Mouse (Mus musculus) CH12.LX (cell line): ENCODE results near the gene Gm8206. TPM values are rescaled to one million over a fixed set of nuclear protein-coding genes. Genes with fewer than 3 reads are reported as not detected.
"Not testable (repeated sequence)": the region's sequence is repeated elsewhere in the genome, so short reads cannot be mapped to it uniquely, and the experiment has no call there.

Experiments used
- DNase-seq: peaks from one replicate; pipeline ENCODE4 v3.0.0-alpha.2; 2013; ENCODE audit errors: extremely low read depth
- H3K27ac ChIP-seq: 2 replicates; pipeline ENCODE4 v1.5.1; 2012; ENCODE audit warnings: low read depth, mild to moderate bottlenecking, control low read depth, moderate library complexity; ENCODE audit not compliant: insufficient read depth
- H3K27me3 ChIP-seq: replicated peaks from 2 replicates; pipeline ENCODE3; 2012; ENCODE audit warnings: inconsistent platforms
- H3K36me3 ChIP-seq, 2 experiments: replicated peaks in 1 of 2; 2 replicates each; pipeline versions ENCODE3 to v1.6.1; 2012; ENCODE audit warnings: inconsistent platforms in 1 of 2, low read length in 1 of 2, mild to moderate bottlenecking in 1 of 2, mixed read lengths in 1 of 2, moderate library complexity in 1 of 2; ENCODE audit not compliant: control insufficient read depth in 1 of 2, insufficient read depth in 1 of 2
- H3K4me1 ChIP-seq, 2 experiments: 2 replicates each; pipeline ENCODE4 v1.6.1; 2012; ENCODE audit warnings: inconsistent platforms in 1 of 2, moderate library complexity in 1 of 2; ENCODE audit not compliant: insufficient read depth in 2 of 2, control insufficient read depth in 1 of 2
- H3K4me2 ChIP-seq: 2 replicates; pipeline ENCODE4 v1.6.1; 2012; ENCODE audit warnings: low read depth, mild to moderate bottlenecking, control low read depth; ENCODE audit not compliant: poor library complexity, insufficient read depth, severe bottlenecking
- H3K4me3 ChIP-seq, 3 experiments: fragments of 150-350 bp in 1 of 3; sonication (generic) in 1 of 3; replicated peaks in 1 of 3; 2 replicates each; pipeline versions ENCODE3 to v1.5.1; 2011 to 2012; ENCODE audit warnings: low read depth in 2 of 3, low read length in 2 of 3, mild to moderate bottlenecking in 2 of 3, moderate library complexity in 2 of 3, control low read depth in 1 of 3, improper control_type of control experiment in 1 of 3, inconsistent platforms in 1 of 3, mixed read lengths in 1 of 3; ENCODE audit not compliant: poor library complexity in 1 of 3
- H3K79me2 ChIP-seq: replicated peaks from 2 replicates; pipeline ENCODE4 v1.6.1; 2012; ENCODE audit warnings: mild to moderate bottlenecking, moderate library complexity; ENCODE audit not compliant: control insufficient read depth, poor library complexity, insufficient read depth, severe bottlenecking; ENCODE audit errors: extremely low read depth
- H3K9ac ChIP-seq: 2 replicates; pipeline ENCODE4 v1.6.1; 2012; ENCODE audit warnings: low read depth, mild to moderate bottlenecking, control low read depth, moderate library complexity; ENCODE audit not compliant: insufficient read depth
- H3K9me3 ChIP-seq: replicated peaks from 2 replicates; pipeline ENCODE3; 2012; ENCODE audit warnings: low read length, inconsistent platforms, mixed read lengths
- dilution Hi-C: fragments of 300-500 bp; cut with MboI; formaldehyde crosslinking; loops from 2 replicates; pipeline ENCODE4 v1.14.3; 2020; ENCODE audit warnings: low sequenced_read_pairs; ENCODE audit not compliant: extremely low pct_unique_long_range_greater_than_20kb, extremely low pct_ligation_motif_present
- in situ Hi-C: fragments of 300-500 bp; cut with MboI; formaldehyde crosslinking; loops from 3 replicates; pipeline ENCODE4 v1.14.3; 2019; ENCODE audit warnings: low sequenced_read_pairs, low pct_ligation_motif_present, low pct_unique_long_range_greater_than_20kb, mixed read lengths
- polyA plus RNA-seq: library from polyadenylated mRNA; unstranded; fragments of >175 nt; gene quantifications from 2 replicates; pipeline ENCODE4 v1.2.1, GENCODE M21; 2012; ENCODE audit warnings: low read depth; ENCODE audit not compliant: insufficient read length
- total RNA-seq, 2 experiments: library from RNA; depleted of rRNA; stranded (reverse); fragments of 300-350 nt in 1 of 2; fragments of >200 nt in 1 of 2; gene quantifications; 2 replicates each; pipeline ENCODE4 v1.2.3; 2012 to 2014

Gene Gm8206
- total RNA-seq (2012; rRNA removed) (not detected in 2 replicates), total RNA-seq (2014; rRNA removed) (not detected in 2 replicates), polyA plus RNA-seq (not detected in 2 replicates)

DNA sequence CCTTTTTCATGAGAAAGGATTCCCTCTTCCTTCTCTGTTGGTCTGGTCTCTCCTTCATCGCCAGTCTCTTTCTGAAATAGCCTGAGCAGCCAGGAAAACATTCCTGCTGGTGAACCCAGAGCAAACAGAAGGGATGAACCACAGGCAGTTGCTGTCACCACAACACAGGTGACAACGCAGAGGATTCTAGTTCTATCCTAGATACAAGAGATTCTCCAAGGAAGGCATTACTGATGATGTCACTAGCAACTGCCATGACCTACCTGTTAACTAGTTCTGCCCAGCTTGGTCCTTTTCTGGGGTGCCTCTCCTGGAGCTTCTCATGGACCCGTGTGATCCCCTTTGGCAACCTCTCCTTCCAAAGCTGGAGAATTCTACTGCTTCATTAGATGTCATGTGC, at the start of gene Gm8206:
TSS of gene Gm8206 (minus strand) at position 101 of the 400 bp plus-strand sequence.
- DNase-seq, H3K36me3 ChIP-seq, H3K9me3 ChIP-seq, H3K27ac ChIP-seq, H3K27me3 ChIP-seq, H3K4me1 ChIP-seq, dilution Hi-C loops, H3K79me2 ChIP-seq, H3K9ac ChIP-seq, H3K4me3 ChIP-seq, H3K4me2 ChIP-seq, in situ Hi-C loops: not testable (repeated sequence)

DNA sequence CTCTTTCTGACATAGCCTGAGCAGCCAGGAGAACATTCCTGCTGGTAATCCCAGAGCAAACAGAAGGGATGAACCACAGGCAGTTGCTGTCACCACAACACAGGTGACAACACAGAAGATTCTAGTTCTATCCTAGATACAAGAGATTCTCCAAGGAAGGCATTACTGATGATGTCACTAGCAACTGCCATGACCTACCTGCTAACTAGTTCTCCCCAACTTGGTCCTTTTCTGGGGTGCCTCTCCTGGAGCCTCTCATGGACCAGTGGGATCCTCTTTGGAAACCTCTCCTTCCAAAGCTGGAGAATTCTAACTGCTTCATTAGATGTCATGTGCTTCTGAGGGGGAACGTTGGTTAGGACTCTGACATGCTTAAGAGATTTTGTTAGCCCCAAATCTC, 32.0 kb upstream of the Gm8206 start, which contains the start of gene Gm3476:
TSS of gene Gm3476 (minus strand) at position 101 of the 400 bp plus-strand sequence.
- H3K9me3 ChIP-seq, in situ Hi-C loops, H3K79me2 ChIP-seq, H3K36me3 ChIP-seq, H3K4me3 ChIP-seq, H3K4me2 ChIP-seq, H3K9ac ChIP-seq, DNase-seq, H3K27ac ChIP-seq, dilution Hi-C loops, H3K27me3 ChIP-seq, H3K4me1 ChIP-seq: not testable (repeated sequence)

DNA sequence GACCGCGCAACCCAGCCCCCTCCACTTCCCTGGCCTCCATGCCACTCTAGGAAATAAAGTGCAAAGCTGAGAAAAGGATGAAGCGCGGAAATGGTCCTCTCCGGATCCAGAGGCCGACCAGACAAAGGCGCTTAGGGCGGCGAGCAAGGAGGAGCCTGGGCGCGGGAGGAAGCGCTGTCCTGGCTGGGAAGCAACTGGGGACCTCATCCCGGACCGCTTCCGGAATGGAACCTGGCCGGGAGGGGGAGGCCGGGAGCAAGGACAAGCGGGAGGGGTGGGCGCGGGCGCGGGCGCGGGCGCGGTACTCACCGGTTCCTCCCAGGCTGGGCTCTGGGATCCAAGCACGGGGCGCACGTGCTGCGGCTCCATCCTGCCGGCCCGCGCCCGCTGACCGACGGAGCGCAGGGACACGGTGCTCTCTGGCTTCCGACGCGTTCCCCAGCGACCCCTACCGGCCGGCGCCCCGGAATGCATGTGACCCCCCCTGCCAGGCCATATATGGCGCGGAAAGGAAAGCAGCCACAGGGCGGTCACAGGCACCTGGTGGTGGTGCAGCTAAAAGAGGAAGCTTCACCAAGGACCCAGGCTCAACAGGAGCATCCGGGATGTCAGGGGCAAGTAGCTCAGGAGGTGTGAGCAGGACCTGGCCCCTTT, 14.7 kb upstream of the Gm8206 start, which contains the start of gene Gm3468:
TSS of gene Gm3468 (minus strand) at position 394 of the 654 bp plus-strand sequence.
- in situ Hi-C loops, H3K36me3 ChIP-seq, H3K4me2 ChIP-seq, H3K27ac ChIP-seq, H3K9ac ChIP-seq, H3K4me3 ChIP-seq, H3K4me1 ChIP-seq, DNase-seq, H3K27me3 ChIP-seq, dilution Hi-C loops, H3K9me3 ChIP-seq, H3K79me2 ChIP-seq: not testable (repeated sequence)

DNA sequence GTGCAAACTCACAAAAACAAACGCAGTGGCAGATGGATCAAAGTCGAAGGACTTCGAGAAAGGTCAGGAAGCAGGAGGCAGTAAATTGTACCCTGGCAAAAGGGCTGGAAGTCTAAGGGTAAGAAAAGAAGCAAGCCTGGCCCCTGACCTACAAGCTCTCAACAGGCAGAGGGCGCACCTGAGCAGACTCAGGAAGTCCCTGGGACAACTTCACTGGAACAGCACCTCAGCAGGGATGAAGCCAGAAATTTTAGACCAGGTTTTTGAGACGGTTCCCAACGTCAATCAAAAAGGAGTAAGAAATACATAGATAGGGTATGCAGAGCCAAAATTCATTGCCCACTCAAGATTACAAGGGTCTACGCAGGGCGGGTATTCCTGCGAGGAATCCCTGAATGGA, 13.8 kb upstream of the Gm8206 start:
- H3K27ac ChIP-seq, H3K4me1 ChIP-seq, H3K79me2 ChIP-seq, H3K4me2 ChIP-seq, H3K9me3 ChIP-seq, H3K36me3 ChIP-seq, H3K4me3 ChIP-seq, H3K9ac ChIP-seq, in situ Hi-C loops, dilution Hi-C loops, DNase-seq, H3K27me3 ChIP-seq: not testable (repeated sequence)

DNA sequence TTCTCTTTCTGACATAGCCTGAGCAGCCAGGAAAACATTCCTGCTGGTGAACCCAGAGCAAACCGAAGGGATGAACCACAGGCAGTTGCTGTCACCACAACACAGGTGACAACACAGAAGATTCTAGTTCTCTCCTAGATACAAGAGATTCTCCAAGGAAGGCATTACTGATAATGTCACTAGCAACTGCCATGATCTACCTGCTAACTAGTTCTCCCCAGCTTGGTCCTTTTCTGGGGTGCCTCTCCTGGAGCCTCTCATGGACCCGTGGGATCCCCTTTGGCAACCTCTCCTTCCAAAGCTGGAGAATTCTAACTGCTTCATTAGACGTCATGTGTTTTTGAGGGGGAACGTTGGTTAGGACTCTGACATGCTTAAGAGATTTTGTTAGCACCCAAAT, 35.6 kb downstream of the Gm8206 start, which contains the start of gene Gm6337:
TSS of gene Gm6337 (minus strand) at position 101 of the 400 bp plus-strand sequence.
- in situ Hi-C loops, H3K27ac ChIP-seq, H3K9ac ChIP-seq, H3K4me1 ChIP-seq, H3K4me3 ChIP-seq, H3K9me3 ChIP-seq, dilution Hi-C loops, H3K79me2 ChIP-seq, H3K36me3 ChIP-seq, H3K4me2 ChIP-seq, DNase-seq, H3K27me3 ChIP-seq: not testable (repeated sequence)

DNA sequence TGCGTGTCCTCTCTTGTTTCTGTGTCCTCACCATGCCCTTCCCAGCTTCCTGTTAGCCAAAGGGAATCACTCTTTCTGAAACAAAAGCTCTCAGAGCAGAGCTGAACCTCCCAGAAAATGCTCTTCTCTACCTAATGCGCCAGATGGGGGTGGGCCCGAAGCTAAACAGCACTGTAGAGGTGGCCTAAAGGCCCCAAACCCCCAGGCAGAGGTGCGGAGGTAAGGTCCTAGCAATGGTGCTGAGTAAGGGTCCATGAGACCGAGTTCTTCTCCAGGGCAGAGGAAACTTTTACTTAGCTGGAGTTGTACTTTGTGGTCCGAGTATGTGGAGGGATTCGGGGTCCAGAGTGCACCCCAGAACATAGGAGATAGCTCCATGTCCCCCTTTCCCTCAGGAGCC, 106.6 kb downstream of the Gm8206 start:
- H3K27me3 ChIP-seq, H3K4me2 ChIP-seq, in situ Hi-C loops, H3K9me3 ChIP-seq, H3K9ac ChIP-seq, H3K4me1 ChIP-seq, H3K4me3 ChIP-seq, H3K27ac ChIP-seq, H3K36me3 ChIP-seq, DNase-seq, dilution Hi-C loops, H3K79me2 ChIP-seq: not testable (repeated sequence)
